Mouse (Mus musculus) E14TG2a.4 (cell line): ENCODE results near the gene Wdr27.
A peak's percentile ranks its signal among the peaks of the same experiment; 100 is the strongest.

Source experiments
- H3K27me3 ChIP-seq: 2 replicates; pipeline ENCODE4 v1.6.1; 2014; ENCODE audit warnings: low read length, control low read depth; ENCODE audit not compliant: insufficient read depth
- H3K36me3 ChIP-seq: 2 replicates; pipeline ENCODE4 v1.6.1; 2014; ENCODE audit warnings: low read length, control low read depth; ENCODE audit not compliant: insufficient read depth
- H3K4me1 ChIP-seq: replicated peaks from 2 replicates; pipeline ENCODE4 v1.6.1; 2014; ENCODE audit warnings: low read depth, low read length, control low read depth
- H3K4me3 ChIP-seq: replicated peaks from 2 replicates; pipeline ENCODE4 v1.5.1; 2014; ENCODE audit warnings: mild to moderate bottlenecking, low read length
- H3K9me3 ChIP-seq: 2 replicates; pipeline ENCODE4 v1.6.1; 2014; ENCODE audit warnings: low read length, control low read depth
- CTCF ChIP-seq: conservative IDR thresholded peaks from 2 replicates; pipeline ENCODE4 v1.5.1; 2014; ENCODE audit warnings: low read length
- NANOG ChIP-seq: IDR thresholded peaks from 2 replicates; pipeline ENCODE4 v1.6.1; 2014; ENCODE audit warnings: borderline replicate concordance, low read length, mixed read lengths
- POU5F1 ChIP-seq: IDR thresholded peaks from 2 replicates; pipeline ENCODE4 v1.6.1; 2014; ENCODE audit warnings: low read length, borderline replicate concordance

Wdr27 gene

GRCm38 (mm10) chr17:14931469-14931868 lies 11.5 kb downstream of the Wdr27 start:
- Histone ChIP-seq H3K27me3 (peaks cover 28% of the 10 kb centered on the region), H3K4me3 (no peak overlapping the region), H3K9me3 (no peaks in the 10 kb centered on the region), H3K4me1 (peaks cover 49% of the 10 kb centered on the region), H3K36me3 (no peaks in the 10 kb centered on the region)
- TF ChIP-seq NANOG (no peak), CTCF (no peak), POU5F1 (no peak)

- no peaks in the 10 kb centered on the region for H3K9me3 ChIP-seq
- no peak overlapping the region for H3K4me3 ChIP-seq
- peaks cover 50% of the 10 kb centered on the region for H3K4me1 ChIP-seq
- H3K36me3 ChIP-seq: no peaks in the 10 kb centered on the region
- peaks cover 23% of the 10 kb centered on the region for H3K27me3 ChIP-seq
- TF ChIP-seq NANOG: no peak
- no peak for TF ChIP-seq CTCF
- TF ChIP-seq POU5F1: no peak
Measured at GRCm38 (mm10) chr17:14930697-14931096, 12.3 kb downstream of the Wdr27 start.

GRCm38 (mm10) chr17:14928631-14929030 lies 14.3 kb downstream of the Wdr27 start:
- peaks cover 38% of the 10 kb centered on the region for H3K4me1 ChIP-seq
- no peak overlapping the region for H3K4me3 ChIP-seq
- no peaks in the 10 kb centered on the region for H3K9me3 ChIP-seq
- H3K27me3 ChIP-seq: 0 out of 2 replicates have a peak, but pooled peaks cover 8% of the 10 kb centered on the region
- TF ChIP-seq POU5F1: no peak
- no peak for TF ChIP-seq CTCF
- TF ChIP-seq NANOG: no peak
- no peaks in the 10 kb centered on the region for H3K36me3 ChIP-seq

- no peaks in the 10 kb centered on the region for H3K36me3 ChIP-seq
- no peak overlapping the region for H3K4me3 ChIP-seq
- peaks cover 31% of the 10 kb centered on the region for H3K4me1 ChIP-seq
- TF ChIP-seq CTCF (no peak), NANOG (no peak), POU5F1 (0 out of 2 replicates have a peak, but pooled peaks have one; percentile 6)
- H3K27me3 ChIP-seq: 0 out of 2 replicates have a peak, but pooled peaks cover 4% of the 10 kb centered on the region
- no peaks in the 10 kb centered on the region for H3K9me3 ChIP-seq
Measured at GRCm38 (mm10) chr17:14927644-14928218, 15.2 kb downstream of the Wdr27 start.

GRCm38 (mm10) chr17:14921582-14921981 lies 21.4 kb downstream of the Wdr27 start:
- H3K9me3 ChIP-seq: no peaks in the 10 kb centered on the region
- peaks cover 12% of the 10 kb centered on the region for H3K4me1 ChIP-seq
- no peak overlapping the region for H3K4me3 ChIP-seq
- TF ChIP-seq CTCF (no peak), NANOG (no peak), POU5F1 (no peak)
- H3K27me3 ChIP-seq: peaks cover 18% of the 10 kb centered on the region
- H3K36me3 ChIP-seq: no peaks in the 10 kb centered on the region

- TF ChIP-seq CTCF (no peak), NANOG (no peak), POU5F1 (no peak)
- Histone ChIP-seq H3K4me1 (0 out of 2 replicates have a peak, but pooled peaks cover 6% of the 10 kb centered on the region), H3K9me3 (no peaks in the 10 kb centered on the region), H3K36me3 (no peaks in the 10 kb centered on the region), H3K4me3 (no peak overlapping the region), H3K27me3 (peaks cover 18% of the 10 kb centered on the region)
Measured at GRCm38 (mm10) chr17:14917866-14918265, 25.1 kb downstream of the Wdr27 start.

- Histone ChIP-seq H3K4me1 (0 out of 2 replicates have a peak, but pooled peaks cover 6% of the 10 kb centered on the region), H3K4me3 (no peak overlapping the region), H3K36me3 (no peaks in the 10 kb centered on the region), H3K27me3 (peaks cover 7% of the 10 kb centered on the region), H3K9me3 (no peaks in the 10 kb centered on the region)
- TF ChIP-seq CTCF: no peak
- TF ChIP-seq POU5F1: no peak
- no peak for TF ChIP-seq NANOG
Measured at GRCm38 (mm10) chr17:14914401-14914800, 28.6 kb downstream of the Wdr27 start.

GRCm38 (mm10) chr17:14912981-14913380 lies 30.0 kb downstream of the Wdr27 start:
- no peaks in the 10 kb centered on the region for H3K36me3 ChIP-seq
- no peaks in the 10 kb centered on the region for H3K9me3 ChIP-seq
- no peaks in the 10 kb centered on the region for H3K4me1 ChIP-seq
- no peaks in the 10 kb centered on the region for H3K27me3 ChIP-seq
- no peak overlapping the region for H3K4me3 ChIP-seq
- TF ChIP-seq NANOG (no peak), CTCF (no peak), POU5F1 (no peak)

GRCm38 (mm10) chr17:14912420-14912819 lies 30.5 kb downstream of the Wdr27 start:
- Histone ChIP-seq H3K36me3 (no peaks in the 10 kb centered on the region), H3K9me3 (no peaks in the 10 kb centered on the region), H3K4me1 (peaks cover under 1% of the 10 kb centered on the region), H3K4me3 (no peak overlapping the region), H3K27me3 (no peaks in the 10 kb centered on the region)
- TF ChIP-seq NANOG (no peak), POU5F1 (no peak), CTCF (peak; percentile 80)

- Histone ChIP-seq H3K9me3 (no peaks in the 10 kb centered on the region), H3K36me3 (no peaks in the 10 kb centered on the region), H3K4me3 (no peak overlapping the region), H3K4me1 (peaks cover 6% of the 10 kb centered on the region), H3K27me3 (no peaks in the 10 kb centered on the region)
- no peak for TF ChIP-seq NANOG
- no peak for TF ChIP-seq CTCF
- TF ChIP-seq POU5F1: no peak
Measured at GRCm38 (mm10) chr17:14910771-14911170, 32.2 kb downstream of the Wdr27 start.
